Mouse (Mus musculus) macrophage (primary cell): ENCODE results near the gene Fahd2a. TPM values are rescaled to one million over a fixed set of nuclear protein-coding genes. Genes with fewer than 3 reads are reported as not detected.

Experiments
- H3K27ac ChIP-seq: fragments of 350-480 bp; formaldehyde crosslinking; 2 replicates; pipeline ENCODE4 v1.9.0; 2021
- H3K36me3 ChIP-seq: fragments of 350-480 bp; formaldehyde crosslinking; 2 replicates; pipeline ENCODE4 v1.9.0; 2021; ENCODE audit errors: inconsistent target
- H3K4me3 ChIP-seq: fragments of 350-480 bp; formaldehyde crosslinking; 2 replicates; pipeline ENCODE4 v1.9.0; 2021; ENCODE audit errors: inconsistent target
- H3K79me2 ChIP-seq: fragments of 350-480 bp; formaldehyde crosslinking; 2 replicates; pipeline ENCODE4 v1.9.0; 2021; ENCODE audit errors: inconsistent target
- WGBS: methylation state at CpG from one replicate; pipeline ENCODE4 v1.1.7; 2026; ENCODE audit warnings: inconsistent platforms; ENCODE audit not compliant: missing documents; 5-methylcytosine and 5-hydroxymethylcytosine counted together
- polyA plus RNA-seq: library from polyadenylated mRNA; stranded (reverse); fragments of 250-400 nt; gene quantifications from 3 replicates; pipeline ENCODE4 v1.2.4, GENCODE M21; 2018; ENCODE audit warnings: inconsistent platforms

Fahd2a gene
- polyA plus RNA-seq, 1 experiment from 2014 or later, result 4.1 TPM

DNA sequence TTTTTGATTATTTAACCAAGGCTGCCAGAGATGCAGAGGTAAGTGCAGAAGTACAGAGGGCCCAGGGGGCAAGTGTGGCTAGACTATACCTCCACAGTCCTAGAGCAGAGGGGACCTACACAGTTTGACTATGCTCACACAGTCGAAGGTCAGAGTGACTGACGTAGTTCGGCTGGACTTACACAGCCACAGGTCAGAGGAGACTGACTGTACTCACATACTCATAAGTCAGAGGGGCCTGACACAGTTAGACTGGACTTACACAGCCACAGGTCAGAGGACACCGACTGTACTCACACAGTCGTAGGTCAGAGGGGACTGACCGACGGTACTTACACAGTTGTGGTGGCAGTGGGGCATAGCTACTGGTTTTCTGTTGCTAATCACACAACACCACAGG lies 45.6 kb downstream of the Fahd2a start:
- no peak overlapping the region for H3K4me3 ChIP-seq
- no peak overlapping the region for H3K27ac ChIP-seq
- H3K79me2 ChIP-seq, result no peaks in the 10 kb centered on the region
- 91% methylated on average over 6 of the region's 7 CpGs for WGBS
- H3K36me3 ChIP-seq, result no peaks in the 10 kb centered on the region

- no peak overlapping the region for H3K4me3 ChIP-seq
- no peaks in the 10 kb centered on the region for H3K36me3 ChIP-seq
- 90% methylated on average over 5 of the region's 5 CpGs for WGBS
- no peak overlapping the region for H3K27ac ChIP-seq
- H3K79me2 ChIP-seq, result no peaks in the 10 kb centered on the region
Measured at GRCm38 (mm10) chr2:127394606-127395161, 49.7 kb downstream of the Fahd2a start.

DNA sequence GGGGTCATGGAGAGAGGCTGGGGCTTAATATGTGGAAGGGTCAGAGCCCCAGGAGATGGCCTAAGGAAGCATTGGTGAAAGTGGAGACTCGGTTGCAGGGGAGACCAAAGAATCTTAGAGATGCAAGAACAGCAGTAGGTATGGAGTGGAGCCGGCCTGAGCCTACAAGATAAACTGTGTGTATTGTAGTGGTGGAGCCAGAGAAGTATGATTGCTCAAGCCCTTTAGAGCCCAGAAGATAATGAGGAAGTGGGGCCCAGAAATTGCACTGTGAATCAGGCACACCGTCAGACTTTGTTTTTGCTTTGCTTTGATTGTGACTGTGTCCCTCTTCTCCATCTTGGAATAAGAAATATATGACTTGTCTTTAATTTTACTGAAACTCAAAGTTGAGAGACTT lies 53.0 kb downstream of the Fahd2a start:
- WGBS, result 28% methylated on average over 3 of the region's 3 CpGs
- Histone ChIP-seq H3K4me3 (no peak overlapping the region), H3K36me3 (no peaks in the 10 kb centered on the region), H3K79me2 (no peaks in the 10 kb centered on the region), H3K27ac (no peak overlapping the region)

- H3K79me2 ChIP-seq, result no peaks in the 10 kb centered on the region
- WGBS, result 72% methylated on average over 4 of the region's 4 CpGs
- no peak overlapping the region for H3K27ac ChIP-seq
- H3K4me3 ChIP-seq, result no peak overlapping the region
- H3K36me3 ChIP-seq, result no peaks in the 10 kb centered on the region
Measured at GRCm38 (mm10) chr2:127390846-127391245, 53.5 kb downstream of the Fahd2a start.

DNA sequence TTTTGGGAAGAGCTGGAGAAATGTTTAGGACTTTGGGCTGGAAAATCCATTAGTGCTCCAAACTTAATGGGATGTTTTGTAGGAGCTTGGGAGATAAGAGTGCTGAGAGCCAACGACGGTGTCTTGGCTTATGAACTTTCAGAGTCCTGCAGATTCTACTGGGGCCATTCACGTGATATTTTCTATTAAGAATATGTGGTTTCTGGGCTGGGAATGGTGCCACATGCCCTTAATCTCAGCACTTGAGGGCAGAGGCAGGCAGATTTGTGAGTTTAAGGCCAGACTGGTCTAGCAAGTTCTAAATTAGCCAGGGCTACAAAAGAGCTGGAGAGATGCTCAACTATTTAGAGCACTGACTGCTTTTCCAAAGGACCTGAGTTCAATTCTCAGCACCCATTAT lies 54.0 kb downstream of the Fahd2a start:
- no peak overlapping the region for H3K4me3 ChIP-seq
- 84% methylated on average over 3 of the region's 3 CpGs for whole genome bisulfite sequencing
- H3K79me2 ChIP-seq, result no peaks in the 10 kb centered on the region
- H3K36me3 ChIP-seq, result no peaks in the 10 kb centered on the region
- no peak overlapping the region for H3K27ac ChIP-seq

GRCm38 (mm10) chr2:127387521-127387920 lies 56.8 kb downstream of the Fahd2a start:
- WGBS, result 73% methylated on average over 2 of the region's 2 CpGs
- no peak overlapping the region for H3K4me3 ChIP-seq
- H3K27ac ChIP-seq, result no peak overlapping the region
- no peaks in the 10 kb centered on the region for H3K36me3 ChIP-seq
- no peaks in the 10 kb centered on the region for H3K79me2 ChIP-seq

Other genes starting within 250 kb of the Fahd2a start
- gene 1810024B03Rik, start 236.3 kb downstream of the Fahd2a start, polyA plus RNA-seq, result 0.63 to 1.0 TPM (median 0.79 TPM) in 3 replicates
- gene Snrnp200, start 236.2 kb downstream of the Fahd2a start, polyA plus RNA-seq, result 44.6 to 52.3 TPM (median 48.2 TPM) in 3 replicates
- 34.0 to 44.5 TPM (median 35.1 TPM) in 3 replicates for gene Ciao1, start 196.7 kb downstream of the Fahd2a start, polyA plus RNA-seq
- 41.4 to 70.2 TPM (median 50.3 TPM) in 3 replicates for gene Tmem127, start 196.7 kb downstream of the Fahd2a start, polyA plus RNA-seq
- 14.5 to 35.9 TPM (median 26.1 TPM) in 3 replicates for gene Stard7, start 174.3 kb downstream of the Fahd2a start, polyA plus RNA-seq
- gene Dusp2, start 108.4 kb downstream of the Fahd2a start, polyA plus RNA-seq, result 2.5 to 7.1 TPM (median 3.9 TPM) in 3 replicates
- gene Astl, start 105.9 kb downstream of the Fahd2a start, polyA plus RNA-seq, result not detected in 3 replicates
- gene Adra2b, start 81.4 kb downstream of the Fahd2a start, polyA plus RNA-seq, result not detected in 3 replicates
- gene Gpat2, start 19.4 kb downstream of the Fahd2a start, polyA plus RNA-seq, result 0.09 TPM in 1 of 3 replicates, not detected in the others
- not detected in 3 replicates for gene Kcnip3, start 77.5 kb upstream of the Fahd2a start, polyA plus RNA-seq
- gene Prom2, start 96.9 kb upstream of the Fahd2a start, polyA plus RNA-seq, result not detected in 3 replicates
- gene Zfp661, start 142.5 kb upstream of the Fahd2a start, polyA plus RNA-seq, result 1.2 to 1.7 TPM (median 1.4 TPM) in 3 replicates
- 23.5 to 46.2 TPM (median 34.0 TPM) in 3 replicates for gene Mrps5, start 142.7 kb upstream of the Fahd2a start, polyA plus RNA-seq
- gene Mal, start 212.1 kb upstream of the Fahd2a start, polyA plus RNA-seq, result not detected in 3 replicates